Mouse (Mus musculus) ovary, adult 18-20 months (tissue): ENCODE results near the gene Rbm6.
A peak's percentile ranks its signal among the peaks of the same experiment; 100 is the strongest.

Source experiments
- DNase-seq: peaks from one replicate; pipeline ENCODE4 v3.0.0; 2022; ENCODE audit warnings: low spot score, mixed read lengths

Rbm6 gene

DNA sequence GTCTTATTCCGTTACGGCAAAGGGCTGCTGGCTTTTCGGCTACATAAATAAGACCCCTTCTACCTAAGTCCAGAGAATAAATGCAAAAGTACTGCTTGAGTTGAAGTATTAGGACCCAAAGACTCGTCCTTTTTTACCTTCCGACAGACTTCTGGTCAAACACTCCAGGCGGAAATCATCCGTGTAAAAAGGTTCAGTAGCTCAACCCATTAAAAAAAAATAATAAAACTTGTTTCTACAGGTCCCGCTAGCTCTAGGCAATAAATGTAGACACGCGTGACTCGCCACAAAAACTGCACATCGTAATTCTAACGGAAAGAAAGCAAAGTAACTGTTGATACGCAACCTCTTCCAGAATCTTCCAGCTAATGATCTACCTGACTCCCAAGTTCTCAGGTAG lies at the start of gene Rbm6:
Rbm6 (minus strand) TSS at position 101 of the 400 bp plus-strand sequence.
- no peak for DNase-seq

DNA sequence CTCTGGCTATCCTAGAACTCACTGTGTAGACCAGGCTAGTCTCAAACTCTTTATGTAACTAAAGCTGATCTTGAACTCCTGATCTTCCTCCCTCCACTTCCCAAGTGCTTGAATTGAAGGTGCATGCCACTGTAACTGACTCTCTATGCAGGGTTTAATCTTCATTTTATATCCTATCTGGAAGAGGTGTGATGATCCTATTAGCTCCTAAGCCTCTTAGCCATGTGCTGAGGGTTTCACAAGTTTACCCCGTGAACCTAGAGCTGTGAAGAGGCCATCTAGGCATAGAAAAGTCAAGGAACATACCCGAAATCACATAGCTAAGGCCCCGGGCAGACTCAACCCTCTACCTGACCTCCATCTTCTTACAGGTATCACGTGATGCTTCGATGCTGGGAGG lies 46.4 kb upstream of the Rbm6 start:
- no peak for DNase-seq

DNA sequence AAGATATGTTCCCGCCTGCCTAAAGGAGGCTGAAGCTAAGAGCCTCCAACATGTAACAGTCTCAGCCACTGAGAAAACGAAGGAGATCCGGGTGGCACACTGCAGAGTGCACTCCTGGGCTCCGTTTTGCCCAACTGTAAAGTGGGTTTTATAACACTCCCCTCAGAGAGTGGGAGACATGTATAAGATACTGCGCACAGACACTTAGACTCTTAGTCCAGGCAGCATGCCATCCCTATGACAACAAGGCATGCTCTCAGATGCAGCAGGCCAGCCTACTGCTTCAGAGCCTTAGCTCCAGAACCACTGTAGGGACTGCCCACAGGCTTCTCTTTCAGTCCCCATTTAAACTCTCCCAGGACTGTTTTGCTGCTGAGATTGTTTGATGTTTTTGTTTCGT lies 45.8 kb upstream of the Rbm6 start:
- no peak for DNase-seq

DNA sequence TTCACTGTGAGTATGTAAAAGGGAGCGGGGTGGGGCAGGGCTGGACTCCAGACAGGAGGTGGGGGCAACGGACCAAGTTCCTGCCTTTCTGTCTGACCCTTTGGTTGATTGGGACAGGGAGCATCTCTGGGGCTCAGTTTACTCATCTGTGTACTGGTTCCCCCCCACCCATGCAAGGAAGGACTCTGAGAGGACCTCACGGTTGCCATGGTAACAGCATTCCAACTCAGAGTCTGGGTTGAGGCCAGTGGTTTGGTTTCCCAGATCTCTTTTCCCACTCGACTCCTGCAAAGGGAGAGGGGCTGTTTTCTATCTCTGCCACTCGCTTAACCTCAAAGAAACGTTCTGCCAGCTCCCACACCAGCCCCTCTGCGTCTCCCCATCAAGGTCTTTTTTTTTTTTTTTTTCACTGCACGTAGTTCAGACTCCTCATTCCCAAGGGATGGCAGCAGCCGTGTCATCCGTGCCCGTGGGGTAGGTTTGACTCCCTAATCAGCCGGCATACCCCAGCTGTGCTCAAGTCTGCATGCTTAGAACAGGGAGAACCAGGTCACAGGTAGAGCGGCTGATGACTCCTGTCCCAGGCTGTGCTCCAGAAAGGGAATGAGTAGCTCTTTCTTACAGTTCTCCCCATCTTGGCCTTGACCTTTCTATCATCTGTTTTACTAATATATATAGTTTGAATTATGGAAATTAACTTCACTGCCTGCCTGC lies 45.0 kb upstream of the Rbm6 start:
- no peak for DNase-seq

DNA sequence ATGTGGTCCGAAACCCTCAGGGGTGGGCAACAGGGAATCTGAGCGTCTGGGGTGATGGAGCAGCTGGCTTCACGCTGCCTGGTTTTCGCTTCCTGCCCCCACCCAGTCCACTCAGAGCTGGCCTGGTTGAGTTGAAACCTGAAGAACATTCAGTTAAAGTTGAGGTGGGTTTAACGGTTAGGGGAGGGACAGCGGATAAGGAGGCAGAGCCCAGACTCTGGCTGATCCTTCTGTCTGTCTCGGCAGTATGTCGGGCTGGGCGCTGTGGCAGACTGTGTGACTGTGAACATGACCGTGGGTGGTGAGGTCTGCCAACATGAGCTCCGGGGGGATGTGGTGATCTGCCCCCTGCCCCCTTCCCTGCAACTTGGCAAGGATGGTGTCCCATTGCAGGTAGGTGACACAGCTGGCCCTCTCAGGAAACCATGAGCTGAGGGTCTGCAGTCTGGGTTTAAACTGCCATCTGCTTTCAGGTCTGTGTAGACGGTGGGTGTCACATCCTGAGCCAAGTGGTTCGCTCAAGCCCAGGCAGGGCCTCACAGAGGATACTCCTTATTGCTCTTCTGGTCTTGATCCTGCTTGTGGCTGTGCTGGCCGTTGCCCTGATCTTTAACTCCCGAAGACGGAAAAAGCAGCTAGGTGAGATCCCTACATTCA lies 41.9 kb upstream of the Rbm6 start:
- no peak for DNase-seq

DNA sequence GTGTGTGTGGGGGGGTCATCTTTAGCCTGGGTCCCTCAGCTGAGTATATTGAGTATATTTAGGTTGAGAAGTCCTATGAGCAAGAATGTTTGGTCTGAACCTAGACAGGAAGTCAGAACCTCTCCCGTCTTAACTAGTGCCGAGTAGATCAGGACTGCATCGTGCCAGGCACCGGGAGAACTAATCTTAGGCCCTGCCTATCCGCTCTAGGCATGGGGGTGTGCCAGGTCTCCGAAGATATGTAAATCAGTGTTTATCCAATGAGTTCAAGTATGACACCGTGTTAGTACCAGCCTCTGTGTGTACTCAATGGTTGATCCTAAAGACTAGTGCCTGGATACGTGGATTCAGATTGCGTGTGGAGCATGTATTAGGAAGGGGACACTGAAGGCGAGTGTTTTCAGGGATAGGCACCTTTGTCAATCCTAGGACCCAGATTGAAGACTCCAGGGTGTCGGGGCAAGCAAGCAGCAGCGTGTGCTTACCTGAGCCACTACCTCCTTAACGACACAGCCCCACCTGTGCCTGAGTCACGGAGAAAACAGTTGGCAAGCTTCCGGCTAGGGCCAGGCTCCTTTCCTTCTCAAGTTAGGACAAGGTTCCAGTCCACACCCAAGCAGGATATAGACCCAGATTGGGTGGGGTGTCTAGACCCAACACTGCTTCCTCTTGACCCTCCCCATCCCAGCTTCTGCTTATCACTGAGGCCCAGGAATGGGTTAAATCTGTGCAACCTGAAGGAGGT lies 37.2 kb upstream of the Rbm6 start:
- DNase-seq, result no peak

DNA sequence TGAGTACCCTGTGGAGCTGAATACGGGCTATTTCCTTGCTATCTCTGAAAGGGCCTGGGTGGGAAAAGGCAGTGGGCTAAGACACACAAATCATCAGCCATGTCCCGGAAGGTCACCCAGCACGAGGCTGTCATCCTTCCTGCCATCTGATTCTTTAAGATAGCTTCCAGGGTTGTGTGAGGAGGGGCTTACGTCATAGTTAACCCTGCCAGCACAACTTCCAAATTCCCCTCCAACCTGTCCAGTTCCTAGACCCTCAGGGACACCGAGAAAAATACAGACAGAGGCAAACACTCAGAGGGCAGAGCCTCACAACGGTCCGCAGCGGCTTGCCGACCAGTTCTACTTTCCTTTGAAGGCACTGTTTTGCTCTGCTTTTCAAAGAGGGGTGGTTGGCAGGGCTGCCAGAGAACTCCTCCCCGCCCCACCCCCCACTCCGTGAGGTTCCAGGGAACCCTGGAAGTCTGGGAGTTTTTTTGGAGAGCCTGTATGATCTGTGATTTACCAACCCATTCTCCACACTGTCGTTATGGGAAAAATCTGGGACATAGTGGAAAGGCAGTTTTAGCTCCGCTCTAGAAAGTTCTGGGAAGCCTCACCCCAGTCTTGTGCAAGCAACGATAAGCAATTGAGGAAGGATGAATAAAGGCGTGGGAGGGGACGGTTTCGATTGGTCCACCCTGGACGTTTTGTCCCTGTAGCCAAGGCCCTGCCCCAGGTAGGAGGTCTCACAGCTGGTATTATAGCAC lies 35.5 kb upstream of the Rbm6 start:
- DNase-seq, result no peak

DNA sequence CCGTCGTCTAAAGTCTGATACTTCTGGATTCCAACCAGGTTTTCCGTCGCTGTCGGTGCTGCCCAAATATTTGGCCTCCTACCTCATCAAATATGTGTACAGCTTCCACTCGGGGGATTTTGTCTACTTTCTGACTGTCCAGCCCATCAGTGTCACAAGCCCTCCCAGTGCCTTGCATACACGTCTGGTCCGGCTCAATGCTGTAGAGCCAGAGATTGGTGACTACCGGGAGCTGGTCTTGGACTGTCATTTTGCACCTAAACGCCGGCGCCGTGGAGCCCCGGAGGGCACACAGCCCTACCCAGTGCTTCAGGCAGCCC lies 34.7 kb upstream of the Rbm6 start:
- no peak for DNase-seq

DNA sequence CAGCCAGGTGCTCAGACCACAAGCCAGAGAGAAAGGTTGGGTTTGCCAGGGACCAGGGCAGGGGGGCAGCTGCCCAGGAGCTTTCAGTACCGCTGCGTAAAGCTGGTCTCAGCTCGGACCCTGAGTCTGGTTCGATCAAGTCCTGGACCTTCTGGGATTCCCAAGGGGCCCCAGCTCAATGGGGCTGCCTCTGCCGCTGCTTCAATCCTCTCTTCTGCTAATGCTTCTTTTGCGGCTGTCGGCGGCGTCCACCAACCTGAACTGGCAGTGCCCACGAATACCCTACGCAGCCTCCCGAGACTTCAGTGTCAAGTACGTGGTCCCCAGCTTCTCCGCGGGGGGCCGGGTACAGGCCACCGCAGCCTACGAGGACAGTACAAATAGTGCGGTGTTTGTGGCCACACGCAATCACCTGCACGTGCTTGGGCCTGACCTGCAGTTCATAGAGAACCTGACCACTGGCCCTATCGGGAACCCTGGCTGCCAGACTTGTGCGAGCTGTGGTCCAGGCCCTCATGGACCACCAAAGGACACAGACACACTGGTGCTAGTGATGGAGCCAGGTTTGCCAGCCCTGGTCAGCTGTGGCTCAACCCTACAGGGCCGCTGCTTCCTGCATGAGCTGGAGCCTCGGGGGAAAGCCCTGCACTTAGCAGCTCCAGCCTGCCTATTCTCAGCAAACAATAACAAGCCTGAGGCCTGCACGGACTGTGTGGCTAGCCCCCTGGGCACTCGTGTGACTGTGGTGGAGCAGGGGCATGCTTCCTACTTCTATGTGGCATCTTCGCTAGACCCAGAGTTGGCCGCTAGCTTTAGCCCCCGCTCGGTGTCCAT lies 34.1 kb upstream of the Rbm6 start:
- DNase-seq, result no peak

DNA sequence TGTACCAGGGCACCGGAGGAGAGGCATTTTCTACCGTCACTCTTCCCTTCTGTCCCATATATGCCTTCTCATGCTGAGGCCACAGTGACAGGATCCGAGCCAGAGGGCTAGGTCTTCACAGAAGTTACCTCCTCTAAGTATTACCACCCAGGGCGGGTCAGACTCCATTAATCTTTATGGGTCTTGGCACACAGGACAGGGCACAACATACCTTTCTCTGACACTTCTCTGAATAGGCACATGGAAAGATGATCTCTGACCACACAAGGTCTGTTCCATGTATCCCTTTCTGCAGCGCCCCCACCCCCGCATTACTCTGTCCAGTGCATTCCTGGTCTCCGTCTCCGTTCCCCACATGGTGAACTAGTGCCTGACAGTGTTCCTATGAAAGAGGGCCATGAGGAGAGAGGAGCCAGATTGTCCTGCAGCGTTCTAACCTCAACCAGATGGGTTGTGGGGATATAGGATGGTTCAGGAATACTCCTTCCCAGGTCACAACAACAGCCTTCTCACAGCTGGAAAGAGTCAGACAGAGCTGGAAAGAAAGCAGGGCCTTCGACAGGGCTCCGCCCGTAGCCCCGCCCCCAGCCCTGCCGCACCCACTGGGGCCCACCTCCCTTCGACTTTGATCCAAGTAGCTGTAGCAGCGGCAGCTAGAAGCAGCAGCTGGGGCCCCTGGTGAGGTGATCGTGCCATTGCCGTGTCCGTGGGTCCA lies 33.4 kb upstream of the Rbm6 start, which contains the start of gene Mst1r:
Mst1r (plus strand) TSS at position 622 of the 715 bp plus-strand sequence.
- DNase-seq, result peak; percentile 69

DNA sequence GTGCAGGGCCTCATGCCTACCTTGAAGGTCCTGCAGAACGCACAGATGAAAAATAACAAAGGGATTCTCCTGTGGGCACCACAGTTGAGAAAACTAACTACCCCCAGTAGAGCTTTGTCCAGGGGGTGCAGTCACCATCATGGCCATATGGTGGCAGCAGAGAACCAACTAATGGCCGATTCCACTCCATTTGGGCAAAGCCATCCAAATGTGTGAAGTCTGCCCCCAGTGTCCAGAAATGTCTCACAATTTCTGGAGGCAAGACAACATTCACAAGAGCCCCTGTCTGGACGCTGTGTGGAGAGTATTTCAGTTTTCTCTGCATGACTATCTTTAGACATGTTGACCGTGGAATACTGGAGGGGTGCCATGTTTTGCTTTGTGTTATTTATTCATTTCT lies 31.7 kb upstream of the Rbm6 start:
- DNase-seq, result peak; percentile 65

DNA sequence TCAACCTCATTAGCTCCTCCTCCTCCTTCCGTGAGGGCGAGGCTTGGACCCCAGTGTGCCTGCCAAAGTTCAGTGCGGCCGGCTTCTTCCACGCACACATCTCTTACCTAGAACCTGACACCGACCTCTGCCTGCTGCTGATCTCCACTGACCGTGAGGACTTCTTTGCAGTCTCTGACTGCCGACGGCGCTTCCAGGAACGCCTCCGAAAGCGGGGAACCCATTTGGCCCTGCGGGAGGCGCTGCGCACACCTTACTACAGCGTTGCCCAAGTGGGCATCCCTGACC lies 28.5 kb upstream of the Rbm6 start:
- DNase-seq, result no peak

DNA sequence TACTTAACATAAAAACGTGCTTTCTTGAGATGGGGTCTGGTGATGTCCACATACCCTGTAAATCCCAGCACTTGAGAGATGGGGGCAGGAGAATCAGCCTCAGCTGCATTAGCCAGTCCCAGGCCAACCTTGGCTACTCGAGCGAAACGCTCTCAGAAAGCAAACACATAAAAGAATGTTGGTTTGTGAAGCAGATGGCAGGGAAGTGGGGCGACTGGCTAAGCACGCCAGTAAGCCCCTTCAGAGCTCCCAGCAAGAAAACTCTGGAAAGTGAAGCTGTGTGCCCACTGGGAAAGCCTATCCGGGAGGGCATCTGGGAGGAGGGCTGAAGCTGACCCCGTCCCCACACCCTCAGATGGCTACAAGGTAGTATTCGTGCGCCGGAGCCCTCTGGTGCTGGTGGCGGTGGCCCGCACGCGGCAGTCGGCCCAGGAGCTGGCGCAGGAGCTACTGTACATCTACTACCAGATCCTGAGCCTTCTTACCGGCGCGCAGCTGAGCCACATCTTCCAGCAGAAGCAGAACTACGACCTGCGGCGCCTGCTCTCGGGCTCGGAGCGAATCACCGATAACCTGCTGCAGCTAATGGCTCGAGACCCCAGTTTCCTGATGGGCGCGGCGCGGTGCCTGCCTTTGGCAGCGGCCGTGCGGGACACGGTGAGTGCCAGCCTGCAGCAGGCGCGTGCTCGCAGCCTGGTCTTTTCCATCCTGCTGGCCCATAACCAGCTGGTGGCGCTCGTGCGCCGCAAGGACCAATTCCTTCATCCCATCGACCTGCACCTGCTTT lies 28.0 kb upstream of the Rbm6 start:
- no peak for DNase-seq

DNA sequence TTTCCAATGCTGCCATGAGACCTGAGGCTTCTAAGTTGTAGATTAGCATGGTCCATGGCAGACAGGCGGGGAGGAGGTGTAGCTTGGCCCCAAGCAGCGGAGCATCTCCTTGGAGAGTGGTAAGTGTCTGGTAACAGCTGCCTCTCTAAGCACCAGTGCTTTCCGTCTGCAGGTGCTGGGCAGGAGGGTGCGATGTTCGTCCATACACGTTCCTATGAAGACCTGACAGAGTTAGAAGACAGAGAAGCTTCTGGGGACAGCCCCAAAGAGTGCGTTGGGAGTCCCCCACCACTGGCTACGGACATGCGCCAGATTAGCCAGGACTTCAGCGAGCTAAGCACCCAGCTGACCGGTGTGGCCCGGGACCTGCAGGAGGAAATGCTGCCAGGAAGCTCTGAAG lies 26.8 kb upstream of the Rbm6 start:
- no peak for DNase-seq

DNA sequence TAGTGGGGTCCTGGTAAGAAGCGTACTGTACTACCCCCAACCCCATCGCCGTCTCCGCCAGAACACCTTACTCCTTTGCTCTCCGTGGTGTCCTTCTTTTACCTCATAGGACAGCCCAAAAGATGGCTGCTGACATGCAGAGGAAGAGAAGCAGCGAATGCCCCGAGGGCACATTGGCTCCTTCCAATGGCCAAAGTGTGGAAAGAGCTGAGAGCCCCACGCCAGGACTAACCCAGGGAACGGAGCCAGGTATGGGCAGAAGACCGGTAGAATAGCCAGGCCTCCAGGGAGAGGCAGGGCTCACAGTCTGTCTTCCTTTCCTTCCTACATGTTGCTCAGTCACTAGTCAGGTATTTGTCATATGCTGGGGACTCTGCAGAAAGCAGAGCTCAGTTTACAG lies 25.5 kb upstream of the Rbm6 start:
- DNase-seq, result no peak

DNA sequence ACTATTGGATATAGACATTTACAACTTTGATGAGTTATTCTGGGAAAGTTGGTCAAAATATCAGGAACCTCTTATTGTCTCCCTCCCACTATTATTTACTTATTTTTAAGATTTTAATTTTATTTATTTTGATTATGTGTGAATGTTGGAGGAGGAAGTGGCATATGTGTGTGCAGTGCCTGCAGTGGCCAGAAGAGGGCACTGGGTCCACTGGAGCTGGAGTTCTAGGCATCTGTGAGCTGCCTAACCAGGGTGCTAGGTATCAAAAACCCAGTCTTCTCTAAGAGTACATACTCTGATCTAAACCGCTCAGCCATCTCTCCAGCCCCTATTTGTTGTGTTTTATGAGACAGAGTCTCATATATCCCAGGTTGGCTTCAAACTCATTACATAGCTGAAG lies 18.0 kb upstream of the Rbm6 start:
- no peak for DNase-seq

DNA sequence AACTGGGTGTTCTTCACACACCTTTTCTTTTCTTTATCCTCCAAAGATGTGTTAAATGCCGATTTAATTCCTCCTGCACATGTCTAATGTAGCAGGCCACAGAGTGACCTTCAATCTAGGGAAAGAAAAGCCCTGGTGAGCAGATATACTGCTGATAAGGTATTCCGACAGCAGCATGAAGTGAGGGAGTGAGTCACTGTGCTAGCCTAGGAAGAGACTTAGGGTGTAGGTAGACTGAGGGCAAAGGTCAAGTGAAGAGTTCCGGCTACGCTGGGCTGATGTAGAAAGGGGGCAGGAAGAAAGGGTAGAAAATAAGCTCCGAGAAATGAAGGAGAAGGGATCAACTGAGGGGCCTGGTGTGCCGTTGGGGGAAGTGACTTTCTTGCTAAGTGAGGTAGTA lies 17.2 kb upstream of the Rbm6 start:
- DNase-seq, result no peak

DNA sequence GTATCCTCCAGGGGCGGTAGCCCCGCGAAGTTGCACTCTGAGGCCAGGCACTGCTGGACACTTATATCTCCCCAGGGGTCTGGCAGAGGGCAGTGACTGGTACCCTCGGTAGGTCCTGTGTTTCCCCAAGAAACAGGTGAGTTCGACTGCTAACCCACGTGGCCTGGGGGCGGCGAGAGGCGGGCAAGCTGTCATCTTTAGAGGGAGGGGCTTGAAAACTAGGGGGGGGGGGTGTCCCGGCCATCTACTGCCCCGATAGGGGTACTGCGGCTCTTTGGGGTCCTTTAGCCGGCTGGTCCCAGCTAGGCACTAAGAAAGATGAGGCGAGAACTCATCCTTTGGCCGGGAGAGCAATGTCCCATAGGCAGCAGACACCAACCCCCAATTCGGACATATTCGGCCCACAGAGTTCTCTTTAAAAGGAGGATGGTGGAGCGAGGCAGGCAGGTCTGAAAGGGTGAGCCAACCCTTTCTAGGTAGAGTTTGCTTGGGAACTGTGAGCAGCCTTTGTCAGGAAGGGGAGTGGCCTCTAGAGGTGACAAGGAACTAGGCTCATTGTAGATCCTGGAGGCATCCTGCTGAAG lies 15.3 kb upstream of the Rbm6 start:
- no peak for DNase-seq

DNA sequence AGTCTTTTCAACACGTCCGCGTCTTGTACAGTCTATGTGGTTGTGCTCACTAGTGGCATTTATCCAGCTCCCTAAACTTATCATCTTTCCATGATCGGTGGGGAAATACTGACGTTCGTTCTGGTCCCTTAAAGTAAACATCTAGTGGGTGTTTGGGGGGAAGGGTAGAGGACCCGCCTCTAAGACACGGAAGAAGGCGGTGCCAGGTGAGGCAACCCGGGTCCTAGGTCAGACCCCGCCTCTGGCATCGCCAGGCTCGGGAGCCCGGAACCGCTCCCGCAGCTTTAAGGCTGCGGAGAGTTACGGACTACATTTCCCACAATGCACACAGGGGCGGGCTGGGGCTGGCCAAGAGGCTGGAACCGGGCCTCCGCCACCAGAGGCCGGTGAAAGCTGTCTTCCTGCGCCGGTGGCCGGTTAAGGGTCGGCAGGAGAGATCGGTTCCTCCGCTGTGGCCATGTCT lies 14.8 kb upstream of the Rbm6 start, which contains the start of gene Mon1a:
Mon1a (plus strand) TSS at position 348 of the 463 bp plus-strand sequence.
- peak; percentile 91 for DNase-seq

DNA sequence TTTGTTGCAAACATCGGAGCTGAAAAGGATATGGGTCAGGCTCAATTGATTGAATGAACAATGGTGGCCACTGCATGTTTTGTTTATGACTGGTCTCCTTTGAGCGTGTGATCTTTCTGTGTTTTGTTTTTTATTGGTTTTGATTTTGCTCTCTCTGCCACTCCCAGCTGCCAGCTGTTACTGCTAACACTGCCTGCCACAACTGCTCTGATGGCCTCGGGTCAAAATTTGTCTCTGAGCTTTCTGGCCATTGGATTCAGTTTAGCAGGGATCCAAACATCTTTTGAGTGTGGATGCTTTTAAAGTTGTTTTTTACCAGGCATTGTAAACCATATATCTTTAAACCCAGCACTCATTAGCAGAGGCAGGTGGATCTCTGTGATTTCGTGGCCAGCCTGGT lies 7.4 kb upstream of the Rbm6 start:
- no peak for DNase-seq
